Comparison of ENCODE assay signal across 8 mouse cellular contexts in the genomic region with DNA sequence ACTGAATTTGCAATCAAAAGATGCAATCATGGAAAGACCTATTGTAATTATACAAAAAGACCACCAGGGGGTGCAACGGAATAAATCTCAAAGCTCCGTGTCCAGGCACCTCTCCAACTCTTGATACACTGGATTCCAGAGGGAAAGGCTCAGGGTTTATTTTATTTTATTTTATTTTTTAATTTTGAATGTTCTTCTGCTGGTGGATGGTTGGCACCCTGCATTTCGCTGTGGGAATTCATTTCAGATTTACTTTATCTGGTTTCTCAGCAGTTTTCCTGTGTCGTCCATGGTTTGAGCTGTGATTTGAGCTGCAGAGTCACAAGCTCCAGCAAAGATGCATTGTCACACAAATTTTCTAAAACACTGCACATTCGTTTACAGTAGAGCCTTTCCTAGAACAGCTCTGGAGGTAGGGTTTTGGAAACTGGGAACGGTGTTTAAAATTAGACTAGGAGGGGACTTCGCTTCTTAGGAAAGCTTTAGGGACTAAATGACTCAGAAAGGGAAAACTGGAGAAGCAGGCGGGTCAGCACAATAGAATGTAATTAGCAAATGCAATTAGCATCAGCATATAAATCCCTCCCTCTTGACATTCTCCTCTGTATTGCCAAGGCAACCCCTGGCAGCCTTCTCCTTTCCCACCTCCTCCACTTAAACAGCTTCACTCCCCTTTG. TPM values are rescaled to one million over a fixed set of nuclear protein-coding genes. Genes with fewer than 3 reads are reported as not detected.
A peak's percentile ranks its signal among the peaks of the same experiment; 100 is the strongest.
DNase-seq lines count a peak whose midpoint lies in the region; ATAC-seq and TF ChIP-seq lines count a peak whose summit lies in the region.

No protein-coding gene starts in this region.

- H3K9ac ChIP-seq in liver, adult 2 months (ENCODE audit: low read depth, low read length) = no peak overlapping the region
- H3K9ac ChIP-seq in heart, embryonic 13.5 days = no peak overlapping the region

- H3K4me1 ChIP-seq in liver, adult 2 months (ENCODE audit: control insufficient read depth, insufficient read depth, low read length) = no peaks in the 10 kb centered on the region
- peaks cover 5% of the 10 kb centered on the region; the same call in 1 of the 2 replicates for H3K4me1 ChIP-seq in cortical plate, adult 2 months (ENCODE audit: control insufficient read depth, insufficient read depth, low read length)
- no peaks in the 10 kb centered on the region for H3K4me1 ChIP-seq in heart, embryonic 13.5 days

- H3K4me3 ChIP-seq in liver, adult 2 months (ENCODE audit: insufficient read depth, low read depth, low read length) = no peak overlapping the region
- H3K4me3 ChIP-seq in cortical plate, adult 2 months (ENCODE audit: insufficient read depth, low read length) = peak overlapping the region; percentile 31
- H3K4me3 ChIP-seq in heart, embryonic 13.5 days = peak overlapping the region; percentile 28; the same call in 1 of the 2 replicates

- ATAC-seq in heart, embryonic 13.5 days (ENCODE audit: extremely low read depth, insufficient number of reproducible peaks, low FRiP score, low TSS enrichment) = no peak

- no peaks in the 10 kb centered on the region for H3K27me3 ChIP-seq in liver, adult 2 months (ENCODE audit: control insufficient read depth, insufficient read depth, low read length)
- no peaks in the 10 kb centered on the region for H3K27me3 ChIP-seq in heart, embryonic 13.5 days (replicated peaks)
- H3K27me3 ChIP-seq in splenic B cell, adult 2 months (ENCODE audit: control insufficient read depth, insufficient read depth, low read length, poor library complexity, severe bottlenecking) = no peaks in the 10 kb centered on the region

- no peaks in the 10 kb centered on the region for H3K36me3 ChIP-seq in liver, adult 2 months (ENCODE audit: control insufficient read depth, insufficient read depth, low read length)
- H3K36me3 ChIP-seq in heart, embryonic 13.5 days = no peaks in the 10 kb centered on the region
- no peaks in the 10 kb centered on the region for H3K36me3 ChIP-seq in splenic B cell, adult 2 months (ENCODE audit: control insufficient read depth, insufficient read depth, low read length, poor library complexity, severe bottlenecking)

- no peaks in the 10 kb centered on the region for H3K9me3 ChIP-seq in heart, embryonic 13.5 days

- TF ChIP-seq CTCF in liver, adult 2 months (IDR thresholded peaks at IDR 0.05; ENCODE audit: low read depth, low read length) = 0 out of 2 replicates have a peak, but pooled peaks have one; percentile 4
- TF ChIP-seq CTCF in cortical plate, adult 2 months (IDR thresholded peaks at IDR 0.05; ENCODE audit: extremely low read depth, insufficient read depth, low read length) = peak; percentile 34; the same call in 1 of the 2 replicates

- no peak for TF ChIP-seq POLR2A in liver, adult 2 months (IDR thresholded peaks at IDR 0.05; ENCODE audit: extremely low read depth, insufficient read depth, low read length)
- no peak for TF ChIP-seq POLR2A in cortical plate, adult 2 months (IDR thresholded peaks at IDR 0.05; ENCODE audit: extremely low read depth, insufficient read depth, low read length)

- peak; percentile 28 for DNase-seq in liver, adult 2 months (ENCODE audit: extremely low read depth, low read depth, low spot score)
- no peak for DNase-seq in liver
- peak; percentile 26 to 39 for DNase-seq in kidney, postnatal 4 days
- peak; percentile 32 for DNase-seq in lung, postnatal 36 days
- DNase-seq in splenic B cell, adult 2 months (ENCODE audit: low read depth, low spot score) = peak; percentile 2
- no peak for DNase-seq in ovary, adult 18-20 months (ENCODE audit: low spot score)

- no peak overlapping the region for H3K27ac ChIP-seq in liver, adult 2 months (replicated peaks; ENCODE audit: insufficient read depth, low read depth, low read length)
- no peak overlapping the region for H3K27ac ChIP-seq in cortical plate, adult 2 months (ENCODE audit: insufficient read depth, low read length)
- no peak overlapping the region for H3K27ac ChIP-seq in heart, embryonic 13.5 days (replicated peaks)

- WGBS in liver, adult 2 months = 25% methylated on average over 8 of the region's 8 CpGs
- WGBS in heart, embryonic 13.5 days = 16% methylated on average over 8 of the region's 8 CpGs

- peak overlapping the region; percentile 51 for H3K4me2 ChIP-seq in heart, embryonic 13.5 days

- no peaks in the 10 kb centered on the region for H3K79me2 ChIP-seq in liver, adult 2 months (ENCODE audit: control insufficient read depth, insufficient read depth, low read length)

RNA-seq across cellular contexts. Expression of a gene that starts 43.7 kb away (rescaled TPM):
- under 0.01 and 0.07 TPM in 2 replicates for total RNA-seq in liver, adult 2 months (2014; rRNA removed)
- 0.04 TPM in 1 of 2 replicates, not detected in the other for polyA plus RNA-seq in liver, adult 2 months (2012; rRNA removed)
- 34.8 and 44.2 TPM in 2 replicates for polyA plus RNA-seq in cortical plate, adult 2 months (2012; rRNA removed)
- polyA plus RNA-seq in heart, embryonic 13.5 days (2015; fragmentation: Nextera tagmentation; extraction: Ambion mirVana) = 0.36 and 0.37 TPM in 2 replicates

Comparison
In these comparisons a context has a peak if more than half of its experiments do, and no peak if none do; other contexts are left out.
1. DNase-seq: peak in liver, adult 2 months (single experiment), kidney, postnatal 4 days (2 of 2), lung, postnatal 36 days (single experiment) and splenic B cell, adult 2 months (single experiment); none in liver (single experiment) and ovary, adult 18-20 months (single experiment).
2. RNA of a gene that starts 43.7 kb away (polyA plus RNA-seq): 34.8 to 44.2 TPM in cortical plate, adult 2 months; 0.36 to 0.37 TPM in heart, embryonic 13.5 days and 0.04 TPM in liver, adult 2 months; every median in the first group is over 10 times any median in the second.